Mouse (Mus musculus): ENCODE results near the gene Arpc1b.
"Not testable (repeated sequence)": the region's sequence is repeated elsewhere in the genome, so short reads cannot be mapped to it uniquely, and the experiment has no call there.

DNA sequence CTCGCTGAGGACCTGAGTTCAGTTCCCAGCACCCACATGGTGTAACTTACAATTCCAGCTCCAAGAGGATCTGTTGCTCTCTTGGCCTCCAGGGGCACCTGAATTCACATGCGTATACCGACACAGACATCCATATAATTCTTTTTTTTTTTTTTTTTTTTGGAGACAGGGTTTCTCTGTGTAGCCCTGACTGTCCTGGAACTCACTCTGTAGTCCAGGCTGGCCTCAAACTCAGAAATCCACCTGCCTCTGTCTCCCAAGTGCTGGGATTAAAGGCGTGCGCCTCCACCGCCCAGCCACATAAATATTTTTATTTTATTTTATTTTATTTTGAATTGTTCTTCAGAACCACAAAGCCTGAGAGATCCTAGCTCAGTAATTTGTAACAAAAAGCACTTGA lies 30.8 kb upstream of the Arpc1b start:
- not testable (repeated sequence) for TF ChIP-seq CTCF (IDR thresholded peaks at IDR 0.05; ENCODE audit: low read depth, low read length); GATA1 (IDR thresholded peaks at IDR 0.05; ENCODE audit: borderline replicate concordance, low read length); POLR2AphosphoS5 (IDR thresholded peaks at IDR 0.05; ENCODE audit: insufficient replicate concordance, low read depth, low read length); TAL1 (conservative IDR thresholded peaks at IDR 0.05; ENCODE audit: low read depth, low read length)

Measured in G1E (cell line).